Mouse (Mus musculus) thymus, adult 2 months (tissue): ENCODE data around the gene Sema3b. TPM values are rescaled to one million over a fixed set of nuclear protein-coding genes. Genes with fewer than 3 reads are reported as not detected.

Experiments used
- DNase-seq: peaks from one replicate; pipeline ENCODE4 v3.0.0; 2021
- H3K27ac ChIP-seq: fragments of 200-500 bp; 2 replicates; pipeline ENCODE4 v1.5.1; 2012; ENCODE audit warnings: low read length, control low read depth; ENCODE audit not compliant: control insufficient read depth, insufficient read depth
- H3K27me3 ChIP-seq: fragments of 200-500 bp; 2 replicates; pipeline ENCODE4 v1.6.1; 2012; ENCODE audit warnings: mild to moderate bottlenecking, low read length, moderate library complexity, mixed read lengths; ENCODE audit not compliant: control insufficient read depth, insufficient read depth
- H3K36me3 ChIP-seq: fragments of 200-500 bp; 2 replicates; pipeline ENCODE4 v1.6.1; 2012; ENCODE audit warnings: mild to moderate bottlenecking, low read length, moderate library complexity; ENCODE audit not compliant: control insufficient read depth, insufficient read depth
- H3K4me1 ChIP-seq: fragments of 200-500 bp; replicated peaks from 2 replicates; pipeline ENCODE4 v1.6.1; 2012; ENCODE audit warnings: low read length; ENCODE audit not compliant: control insufficient read depth, insufficient read depth
- H3K4me3 ChIP-seq: fragments of 200-500 bp; 2 replicates; pipeline ENCODE4 v1.5.1; 2012; ENCODE audit warnings: mild to moderate bottlenecking, low read length, control low read depth, moderate library complexity; ENCODE audit not compliant: control insufficient read depth, insufficient read depth
- CTCF ChIP-seq: fragments of 200-500 bp; IDR thresholded peaks from 2 replicates; pipeline ENCODE4 v1.5.1; 2012; ENCODE audit warnings: mild to moderate bottlenecking, control low read depth, low read length, moderate library complexity, borderline replicate concordance; ENCODE audit not compliant: control insufficient read depth, poor library complexity, insufficient read depth; ENCODE audit errors: extremely low read depth
- POLR2A ChIP-seq: fragments of 200-500 bp; IDR thresholded peaks from 2 replicates; pipeline ENCODE4 v1.6.1; 2012; ENCODE audit warnings: mild to moderate bottlenecking, low read length, control low read depth, moderate library complexity; ENCODE audit not compliant: control insufficient read depth, poor library complexity, insufficient read depth; ENCODE audit errors: extremely low read depth
- WGBS: fragments of 180-500 bp; shearing (Covaris S2); methylation state at CpG from one replicate; pipeline ENCODE4 v1.1.7; 2018; 5-methylcytosine and 5-hydroxymethylcytosine counted together
- polyA plus RNA-seq: library from polyadenylated mRNA; depleted of rRNA; stranded (reverse); fragments of >200 nt; gene quantifications from 2 replicates; pipeline ENCODE4 v1.2.3, GENCODE M21; 2012

Sema3b gene
- polyA plus RNA-seq, 1 experiment, result 4.9 TPM

DNA sequence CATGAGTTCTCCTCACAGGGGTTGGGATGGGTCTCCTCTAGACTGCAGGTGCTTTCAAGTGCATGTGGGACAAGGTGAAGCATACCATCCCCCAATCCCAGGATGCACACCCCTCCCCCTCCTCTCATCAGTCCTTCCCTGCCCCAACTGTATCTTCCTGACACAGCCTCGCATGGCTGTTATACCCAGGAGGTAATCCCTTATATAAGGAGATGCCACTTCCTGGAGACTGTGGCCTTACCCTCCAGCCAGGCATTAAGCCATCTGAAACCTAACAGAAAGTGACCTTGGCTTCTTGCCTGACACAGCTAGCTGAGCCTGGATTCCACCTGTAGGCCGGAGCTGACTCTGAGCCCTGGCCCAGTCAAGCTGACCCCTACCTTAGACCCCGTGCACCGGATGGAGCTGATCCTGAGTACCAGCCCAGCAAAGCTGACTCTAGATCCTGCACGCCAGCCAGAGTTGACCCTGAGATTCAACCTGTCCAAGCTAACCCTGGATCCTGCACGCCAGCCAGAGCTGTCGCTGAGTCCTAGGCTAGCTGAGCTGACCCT lies 26.4 kb downstream of the Sema3b start:
- no peak overlapping the region for H3K4me3 ChIP-seq
- no peaks in the 10 kb centered on the region for H3K36me3 ChIP-seq
- no peak overlapping the region for H3K27ac ChIP-seq
- H3K27me3 ChIP-seq, result no peaks in the 10 kb centered on the region
- no peak for TF ChIP-seq CTCF
- no peak for TF ChIP-seq POLR2A
- H3K4me1 ChIP-seq, result peaks cover 14% of the 10 kb centered on the region
- DNase-seq, result no peak
- 88% methylated on average over 7 of the region's 7 CpGs for WGBS

DNA sequence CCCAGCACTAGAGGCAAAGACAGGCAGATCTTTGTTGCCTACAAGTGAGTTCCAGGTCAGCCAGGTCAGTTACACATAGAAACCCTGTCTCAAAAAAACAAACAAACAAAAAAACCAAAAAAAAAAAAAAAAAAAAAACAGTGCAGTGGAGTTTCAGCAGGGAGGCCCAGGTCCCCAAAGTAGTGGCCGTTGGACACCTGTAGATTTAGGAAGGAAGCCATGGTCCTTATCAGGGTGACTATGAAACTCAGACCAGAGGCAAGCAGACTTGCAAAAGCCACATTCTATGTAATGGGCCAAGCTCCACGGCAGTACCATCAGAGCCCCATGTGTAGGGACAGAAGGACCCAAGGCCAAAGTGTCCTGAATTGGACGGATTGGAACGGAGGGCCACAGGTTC lies 27.4 kb downstream of the Sema3b start:
- Histone ChIP-seq H3K27me3 (no peaks in the 10 kb centered on the region), H3K4me1 (peaks cover 12% of the 10 kb centered on the region), H3K36me3 (no peaks in the 10 kb centered on the region), H3K27ac (no peak overlapping the region), H3K4me3 (no peak overlapping the region)
- no peak for DNase-seq
- TF ChIP-seq CTCF (no peak), POLR2A (no peak)
- WGBS, result 51% methylated on average over 4 of the region's 4 CpGs

DNA sequence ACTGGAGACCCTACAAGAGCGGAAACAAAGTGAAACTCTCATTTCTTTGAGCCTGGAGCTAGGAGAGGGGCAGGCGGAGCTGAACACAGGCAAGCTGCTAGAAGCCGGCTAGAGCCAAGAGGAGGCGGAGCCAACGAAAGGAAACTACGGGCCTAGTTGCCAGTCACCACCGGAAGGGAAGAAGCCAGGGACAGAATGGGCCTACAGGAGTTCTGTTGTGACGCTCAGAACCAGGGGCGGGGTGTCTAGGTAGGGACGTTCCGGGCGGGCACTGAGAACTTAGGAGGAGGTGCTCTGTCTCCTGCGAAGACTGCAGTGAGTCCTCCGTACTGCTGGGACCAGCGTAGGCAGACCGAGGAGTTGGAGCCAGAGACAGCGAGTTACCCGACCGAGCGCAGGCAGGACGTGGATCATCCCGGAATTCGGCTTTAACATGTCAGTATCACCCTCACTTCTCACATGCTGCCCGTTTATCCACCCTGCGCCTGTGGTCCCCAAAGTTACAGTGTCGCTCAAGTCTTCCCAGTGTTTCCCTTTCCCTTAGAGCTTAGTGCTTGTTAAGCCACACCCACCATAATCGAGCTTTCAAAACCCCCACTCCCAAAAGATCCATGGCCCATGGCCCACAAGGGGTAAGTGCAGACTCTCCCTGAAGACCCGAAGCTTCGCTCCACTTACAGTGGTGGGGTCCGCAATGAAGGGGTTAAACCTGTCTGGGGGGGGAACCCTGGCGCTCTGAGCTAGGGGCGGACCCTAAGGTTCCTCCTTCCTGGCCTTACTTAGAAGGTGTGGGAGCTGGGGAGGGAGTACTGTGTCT lies 28.3 kb downstream of the Sema3b start, which contains the start of gene Hyal3:
Gene Hyal3, plus strand, starts transcription at position 318 of the 817 bp plus-strand sequence.
- WGBS, result under 1% methylated on average over 32 of the region's 32 CpGs
- H3K27me3 ChIP-seq, result no peaks in the 10 kb centered on the region

DNA sequence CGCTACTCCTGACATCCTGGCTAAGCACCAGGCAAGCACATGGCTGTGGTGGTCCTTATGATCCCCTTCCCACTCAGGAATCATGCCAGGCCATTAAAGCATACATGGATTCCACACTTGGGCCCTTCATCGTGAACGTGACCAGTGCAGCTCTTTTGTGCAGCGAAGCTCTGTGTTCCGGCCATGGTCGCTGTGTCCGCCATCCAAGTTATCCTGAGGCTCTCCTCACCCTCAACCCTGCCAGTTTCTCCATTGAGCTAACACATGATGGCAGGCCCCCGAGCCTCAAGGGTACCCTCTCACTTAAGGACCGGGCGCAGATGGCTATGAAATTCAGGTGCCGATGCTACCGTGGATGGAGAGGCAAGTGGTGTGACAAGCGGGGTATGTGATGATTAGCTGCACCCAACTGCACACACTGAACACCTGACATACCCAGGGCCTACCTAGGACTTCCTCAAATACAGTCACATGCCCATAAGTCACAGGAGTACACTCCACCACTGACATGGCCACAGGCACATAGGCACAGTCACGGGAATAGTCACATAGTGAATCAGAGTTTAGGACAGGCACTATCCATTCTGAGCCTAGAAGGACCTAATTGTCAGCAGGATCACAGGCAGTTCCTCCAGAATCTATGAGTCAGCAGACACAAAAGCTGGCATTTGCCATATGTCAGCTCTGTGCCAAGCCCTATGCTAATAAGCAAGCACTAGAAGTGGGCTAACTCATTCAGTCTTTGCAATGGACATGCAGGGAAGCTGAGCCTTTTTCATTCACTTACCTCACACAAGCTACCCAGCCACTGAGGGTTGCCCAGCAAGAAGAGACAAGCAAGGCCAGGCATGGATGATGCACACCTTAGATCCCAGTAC lies 29.8 kb downstream of the Sema3b start:
- Histone ChIP-seq H3K36me3 (no peaks in the 10 kb centered on the region), H3K4me1 (peaks cover 10% of the 10 kb centered on the region), H3K27me3 (no peaks in the 10 kb centered on the region), H3K4me3 (no peak overlapping the region), H3K27ac (no peak overlapping the region)
- TF ChIP-seq CTCF (no peak), POLR2A (no peak)
- no peak for DNase-seq
- 94% methylated on average over 14 of the region's 14 CpGs for WGBS

More for the DNA sequence above, 28.3 kb downstream of the Sema3b start, which contains the start of gene Hyal3:
- no peaks in the 10 kb centered on the region for H3K36me3 ChIP-seq
- H3K4me3 ChIP-seq, result peak within 1 kb of the TSS; percentile 58
- peak; percentile 85 for DNase-seq
- peak within 1 kb of the TSS; percentile 50 for H3K27ac ChIP-seq
- TF ChIP-seq POLR2A, result peak; percentile 71; the same call in 1 of the 2 replicates
- TF ChIP-seq CTCF, result no peak
- peaks cover 10% of the 10 kb centered on the region for H3K4me1 ChIP-seq

DNA sequence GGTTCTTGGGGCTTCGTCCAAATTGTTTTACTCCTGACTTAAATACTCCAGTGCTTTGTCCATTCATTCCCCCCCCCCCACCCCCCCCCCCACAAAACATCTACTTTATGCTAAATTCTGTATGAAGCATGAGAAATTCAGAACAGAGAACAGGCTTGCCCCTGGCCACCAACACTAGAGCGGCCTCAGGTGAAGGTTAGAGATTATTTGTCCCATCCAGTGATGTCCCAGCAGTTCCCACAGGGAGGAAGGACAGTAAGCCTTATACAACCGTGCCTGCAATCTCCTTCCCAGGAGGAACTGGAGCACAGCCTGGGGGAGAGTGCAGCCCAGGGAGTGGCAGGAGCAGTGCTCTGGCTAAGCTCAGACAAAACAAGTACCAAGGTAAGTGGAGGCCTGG lies 30.4 kb downstream of the Sema3b start, which contains the start of gene Naa80:
Gene Naa80, plus strand, starts transcription at position 301 of the 400 bp plus-strand sequence.
- no peak within 1 kb of the TSS for H3K27ac ChIP-seq
- 96% methylated on average over 3 of the region's 3 CpGs for WGBS
- TF ChIP-seq CTCF (no peak), POLR2A (no peak)
- H3K4me3 ChIP-seq, result no peak within 1 kb of the TSS
- DNase-seq, result no peak
- H3K36me3 ChIP-seq, result no peaks in the 10 kb centered on the region
- peaks cover 10% of the 10 kb centered on the region for H3K4me1 ChIP-seq
- H3K27me3 ChIP-seq, result no peaks in the 10 kb centered on the region

DNA sequence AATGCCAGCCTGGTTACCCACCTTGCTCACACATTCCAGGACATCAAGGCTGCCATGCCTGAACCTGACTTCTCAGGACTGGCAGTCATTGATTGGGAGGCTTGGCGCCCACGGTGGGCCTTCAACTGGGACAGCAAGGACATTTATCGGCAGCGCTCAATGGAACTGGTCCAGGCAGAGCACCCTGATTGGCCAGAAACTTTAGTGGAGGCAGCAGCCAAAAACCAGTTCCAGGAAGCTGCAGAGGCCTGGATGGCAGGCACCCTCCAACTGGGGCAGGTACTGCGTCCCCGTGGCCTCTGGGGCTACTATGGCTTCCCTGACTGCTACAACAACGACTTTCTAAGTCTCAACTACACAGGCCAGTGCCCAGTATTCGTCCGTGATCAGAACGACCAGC lies 31.2 kb downstream of the Sema3b start:
- Histone ChIP-seq H3K27me3 (no peaks in the 10 kb centered on the region), H3K4me3 (no peak overlapping the region), H3K4me1 (peaks cover 10% of the 10 kb centered on the region), H3K27ac (no peak overlapping the region), H3K36me3 (no peaks in the 10 kb centered on the region)
- WGBS, result 96% methylated on average over 10 of the region's 10 CpGs
- DNase-seq, result no peak
- TF ChIP-seq CTCF (no peak), POLR2A (no peak)
